Mouse (Mus musculus) adrenal gland, postnatal 4 days (tissue): ENCODE measurements at regions not wholly inside any gene's neighbourhood (a gene's known extent, or its start where the extent isn't known, plus 50 kb on each side); places are given as distances from the start of the nearest gene placed in this dataset.
A peak's percentile ranks its signal among the peaks of the same experiment; 100 is the strongest.

ENCODE experiments used
- DNase-seq, 2 experiments: peaks; one replicate each; pipeline ENCODE4 v3.0.0; 2021 to 2022; ENCODE audit warnings: low spot score in 2 of 2, mixed read lengths in 2 of 2

DNA sequence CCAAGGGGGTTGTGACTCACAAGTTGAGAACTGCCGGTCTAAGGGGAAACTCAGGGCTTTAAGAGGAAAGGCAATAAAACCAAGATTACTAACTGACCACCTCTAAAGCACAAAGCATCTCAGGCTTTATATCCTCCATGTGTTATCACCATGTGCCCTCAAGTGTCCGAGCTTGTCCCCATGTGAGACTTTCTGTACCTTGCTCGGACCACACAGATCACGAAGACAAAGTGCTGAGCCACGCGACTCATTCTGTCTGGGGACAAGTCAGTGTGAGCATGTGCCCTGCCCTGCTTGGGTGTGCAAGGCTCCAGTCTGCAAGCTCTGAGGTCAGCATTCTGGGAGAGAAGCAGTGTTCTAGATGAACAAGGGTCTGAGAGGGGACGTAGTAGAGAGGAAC lies 119.2 kb upstream of the Gm26657 start:
- DNase-seq: no peak

DNA sequence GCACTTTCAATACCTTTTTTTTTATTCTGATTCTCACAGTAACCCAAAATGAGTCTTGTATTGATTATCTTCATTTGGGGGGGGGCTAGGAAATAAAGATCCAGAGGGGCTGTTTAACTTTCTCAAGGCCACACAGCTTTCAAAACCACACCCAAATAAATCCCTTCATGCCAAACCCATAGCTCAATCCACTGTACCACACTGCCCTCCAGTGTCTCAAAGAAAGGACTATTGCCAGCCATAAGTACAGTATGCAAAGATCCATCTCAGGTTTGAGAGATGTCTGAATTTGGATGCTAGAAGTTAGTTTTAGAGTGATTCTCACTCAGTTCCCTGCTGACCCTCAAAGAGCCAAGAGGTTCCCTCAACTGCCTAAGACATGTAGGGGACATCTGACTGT lies 120.1 kb upstream of the Gm26657 start:
- DNase-seq: no peak

DNA sequence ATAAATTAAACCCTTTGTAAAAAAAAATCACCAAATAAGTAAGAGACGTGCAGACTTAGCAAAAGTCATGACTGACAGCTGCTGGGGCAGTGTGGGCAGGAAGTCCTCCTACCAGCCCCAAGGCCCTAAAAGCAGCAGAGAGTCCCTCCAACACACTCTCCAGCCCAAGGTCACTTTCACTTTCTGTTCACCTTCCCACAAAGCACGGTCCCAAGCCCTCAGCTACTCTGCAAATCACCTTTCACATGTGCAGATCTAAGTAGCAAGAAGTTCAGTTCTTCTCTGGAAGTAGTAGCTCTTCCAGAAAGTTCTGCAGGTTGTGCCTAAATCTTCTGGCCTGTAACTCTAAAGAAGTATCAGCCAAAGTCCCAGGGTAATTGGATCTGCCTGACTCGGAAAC lies 120.8 kb upstream of the Gm26657 start:
- no peak for DNase-seq

DNA sequence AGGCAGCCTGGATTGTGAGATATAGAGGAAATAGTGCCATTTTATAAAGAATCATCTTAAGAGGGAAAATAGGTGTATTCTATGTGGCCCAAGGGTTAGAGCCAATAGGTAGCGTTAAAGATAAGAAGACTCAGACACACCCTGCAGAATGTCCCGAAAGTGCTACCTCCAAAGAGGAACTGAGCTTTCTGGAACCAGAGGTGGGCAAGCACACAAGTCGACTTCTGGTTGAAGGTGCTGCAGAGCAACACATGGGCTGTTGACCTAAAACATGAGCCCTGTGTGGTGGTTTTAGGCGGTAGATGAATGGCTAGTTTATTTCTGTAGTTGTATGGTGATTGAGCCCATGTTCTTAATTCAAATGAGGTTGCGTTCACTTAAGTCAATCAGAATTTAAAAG lies 121.4 kb upstream of the Gm26657 start:
- no peak for DNase-seq

DNA sequence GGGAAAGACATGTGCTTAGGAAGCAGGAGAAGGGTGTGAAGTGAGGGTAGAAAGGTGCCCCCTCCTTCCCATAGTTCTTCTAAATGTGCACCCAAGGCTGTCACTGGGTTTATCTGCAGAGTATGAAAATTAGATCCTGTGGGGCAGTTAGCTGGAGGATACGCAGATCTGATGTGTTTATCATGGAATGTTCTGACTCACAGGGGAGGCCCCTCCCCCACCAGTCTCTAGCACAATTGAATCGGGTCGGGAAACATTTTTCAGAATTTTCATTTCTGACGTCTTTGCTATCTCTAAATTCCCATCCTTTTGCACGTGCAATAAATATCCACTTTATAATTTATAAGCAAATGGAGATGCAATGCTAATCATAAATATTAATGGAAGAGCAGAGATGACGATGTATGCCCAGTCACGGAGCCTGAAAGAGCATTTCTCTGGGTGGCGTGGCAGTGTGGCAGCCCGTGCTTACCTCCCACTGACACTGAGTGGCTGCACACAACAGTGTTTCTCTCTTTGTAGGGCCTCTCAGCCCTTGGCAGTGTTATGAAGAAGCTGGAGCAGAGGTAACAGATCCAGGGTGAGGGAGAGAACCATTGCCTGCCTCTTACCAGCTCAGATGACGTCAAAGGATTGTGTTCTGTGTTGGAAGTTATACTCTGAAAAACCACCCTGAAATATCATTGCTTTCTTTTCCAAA lies 122.1 kb upstream of the Gm26657 start:
- DNase-seq: no peak

DNA sequence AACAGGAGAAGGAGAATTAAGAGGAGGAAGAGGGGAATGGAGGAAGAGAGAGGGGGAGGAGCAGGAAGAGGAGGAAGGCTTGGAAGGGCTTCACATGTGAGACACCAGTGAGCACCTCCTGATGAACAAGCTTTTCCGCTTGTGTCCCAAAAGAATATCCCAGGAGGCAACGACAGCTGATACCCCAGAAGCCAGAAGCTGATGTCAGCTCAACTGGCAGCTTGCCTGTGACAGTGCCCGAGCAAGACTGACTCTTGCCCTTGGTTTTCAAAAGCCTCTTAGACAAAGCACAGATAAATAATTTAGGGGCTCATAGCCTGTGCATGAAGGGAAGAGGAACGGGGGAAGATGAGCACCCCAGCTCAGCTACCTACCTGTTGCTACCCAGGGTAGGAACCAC lies 127.5 kb upstream of the Gm26657 start:
- DNase-seq: no peak

DNA sequence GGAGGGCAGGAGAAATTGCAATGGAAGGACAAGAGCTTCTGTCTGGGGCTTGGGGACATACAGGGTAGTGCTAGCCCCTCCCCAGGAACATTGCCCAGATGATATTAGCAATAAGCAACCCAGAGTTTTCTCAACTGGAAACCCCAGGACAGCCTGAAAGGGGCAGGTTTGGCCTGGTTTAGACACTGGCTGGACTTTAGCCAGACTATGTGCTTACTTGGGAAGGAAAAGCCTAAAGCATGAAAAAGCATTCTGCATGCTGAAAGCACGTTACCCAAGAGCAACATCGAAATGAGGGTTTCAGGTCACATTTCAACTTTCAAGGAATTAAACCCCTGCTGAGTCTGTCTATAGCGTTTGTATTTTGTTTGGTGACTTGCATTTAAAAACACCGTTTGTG lies 128.1 kb upstream of the Gm26657 start:
- no peak for DNase-seq

DNA sequence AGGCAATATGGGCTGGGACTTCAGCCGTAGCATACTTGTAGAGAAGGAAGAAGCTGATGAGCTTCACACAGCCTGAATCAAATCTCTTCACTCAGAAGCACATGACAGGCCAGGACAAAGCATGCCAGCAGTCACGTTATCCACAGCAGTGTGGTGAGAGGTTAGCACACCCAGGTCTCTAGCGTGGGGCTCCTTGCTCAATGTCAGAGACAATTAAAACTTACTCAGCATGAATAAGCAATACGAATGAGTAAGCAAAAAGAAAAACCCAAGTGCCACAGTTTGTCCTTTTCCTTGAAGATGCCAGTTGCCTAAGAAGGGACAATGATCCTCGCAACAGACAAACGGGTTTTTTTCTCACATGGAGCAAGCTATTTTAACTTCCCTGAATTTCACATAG lies 129.6 kb upstream of the Gm26657 start:
- no peak for DNase-seq

DNA sequence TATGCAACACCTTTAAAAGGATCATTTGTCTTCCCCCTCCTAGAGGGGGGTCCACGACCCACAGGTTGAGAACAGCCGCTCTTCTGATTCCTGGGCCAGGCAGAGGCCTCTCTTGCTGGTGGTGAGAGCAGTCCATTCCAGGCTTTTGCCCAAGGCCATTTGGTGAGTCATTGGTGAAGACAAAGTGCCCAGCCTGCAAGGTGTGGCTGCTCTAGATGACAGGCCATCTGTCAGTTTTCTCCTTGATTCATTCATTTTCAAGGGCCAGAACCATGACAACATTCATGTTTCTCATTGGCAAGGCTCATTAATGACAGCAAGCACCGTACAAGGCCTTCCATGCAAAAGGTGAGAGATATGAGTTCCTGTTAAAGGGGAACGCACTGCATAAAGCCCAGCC lies 131.2 kb upstream of the Gm26657 start:
- peak in 1 of 2 experiments; percentile 26 for DNase-seq

DNA sequence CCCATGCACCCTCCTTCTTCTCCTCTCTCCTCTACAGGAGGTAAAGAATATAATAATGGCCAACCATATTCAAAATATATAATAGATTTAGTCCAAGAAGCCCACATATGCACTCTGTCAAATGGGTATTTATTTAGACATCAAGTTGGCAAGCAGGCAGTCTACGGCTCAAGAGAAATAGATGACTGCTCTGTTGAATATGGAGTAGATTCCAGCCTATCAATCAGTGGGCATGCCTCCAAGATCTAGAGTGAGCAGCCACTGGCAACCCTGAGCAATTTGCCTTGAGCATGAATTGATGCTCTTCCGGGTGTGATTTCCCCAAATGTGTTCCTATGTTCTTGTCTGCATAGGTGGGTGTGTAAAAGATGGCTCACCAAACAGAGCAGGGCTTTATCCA lies 141.5 kb upstream of the Gm26657 start:
- DNase-seq: no peak

DNA sequence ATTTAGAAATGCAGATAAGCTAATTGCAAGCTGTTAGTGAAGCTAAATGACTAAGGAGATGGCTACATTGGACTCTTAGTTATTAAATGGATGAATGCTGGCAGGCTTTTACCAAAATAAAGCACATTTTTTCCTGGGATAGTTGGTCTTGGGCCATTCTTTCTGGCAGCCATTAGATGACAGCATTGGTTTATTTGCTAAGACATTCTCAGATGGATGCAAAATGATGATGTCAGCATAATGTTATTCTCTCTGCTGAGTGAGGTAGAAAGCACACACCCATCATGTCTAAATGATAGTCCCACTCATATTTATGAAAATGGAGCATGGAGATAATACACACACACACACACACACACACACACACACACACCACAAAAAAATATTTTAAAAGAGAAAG lies 141.9 kb upstream of the Gm26657 start:
- DNase-seq: no peak

DNA sequence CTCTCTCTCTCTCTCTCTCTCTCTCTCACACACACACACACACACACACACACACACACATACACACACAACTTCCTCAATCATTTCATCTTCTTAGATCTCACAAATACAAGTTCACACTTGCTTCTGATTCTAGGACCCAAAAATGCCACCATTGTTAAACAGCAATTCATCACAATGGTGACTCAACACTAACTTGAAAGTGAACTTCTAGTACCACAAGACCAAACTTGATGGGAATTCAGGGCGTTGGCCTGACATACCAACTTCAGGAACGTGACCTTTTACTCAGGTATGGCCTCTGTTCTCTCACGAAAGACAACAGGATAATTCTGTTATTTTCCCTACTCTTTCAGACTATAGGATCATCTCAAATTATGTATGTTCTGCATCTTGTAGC lies 157.5 kb upstream of the Gm26657 start:
- DNase-seq: no peak

DNA sequence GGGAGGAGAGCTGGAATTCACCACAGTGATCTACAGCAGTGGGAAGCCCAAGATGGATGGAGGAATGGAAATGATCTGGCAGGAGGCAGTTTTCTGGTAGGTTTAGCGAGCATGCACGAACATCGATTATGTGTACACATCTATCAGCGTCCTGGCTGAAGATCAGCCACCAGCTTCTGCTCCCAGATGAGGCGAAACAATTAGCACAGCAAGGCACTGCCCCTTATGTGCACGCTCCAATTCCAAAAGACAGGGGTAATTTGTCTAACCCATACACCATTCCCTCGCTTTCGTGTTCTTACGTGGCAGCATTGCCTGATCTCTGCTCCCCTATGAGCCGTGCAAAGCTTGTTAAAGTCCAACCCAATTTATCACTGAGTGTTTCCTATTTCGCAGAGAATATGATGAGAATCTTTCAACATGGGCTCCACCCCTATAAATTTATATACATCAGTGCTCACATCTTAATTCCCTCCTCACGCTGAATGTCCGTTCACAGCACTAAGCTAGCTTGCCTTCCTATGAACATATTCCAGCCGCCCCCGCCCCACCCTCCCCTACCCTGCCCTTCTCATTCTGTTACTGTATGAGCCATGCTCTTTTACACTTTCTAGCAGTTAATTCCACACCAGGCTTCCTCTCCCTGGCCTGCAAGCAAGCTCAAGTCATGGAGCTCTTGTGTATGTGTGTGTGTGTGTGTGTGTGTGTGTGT lies 162.9 kb upstream of the Gm26657 start:
- no peak for DNase-seq

DNA sequence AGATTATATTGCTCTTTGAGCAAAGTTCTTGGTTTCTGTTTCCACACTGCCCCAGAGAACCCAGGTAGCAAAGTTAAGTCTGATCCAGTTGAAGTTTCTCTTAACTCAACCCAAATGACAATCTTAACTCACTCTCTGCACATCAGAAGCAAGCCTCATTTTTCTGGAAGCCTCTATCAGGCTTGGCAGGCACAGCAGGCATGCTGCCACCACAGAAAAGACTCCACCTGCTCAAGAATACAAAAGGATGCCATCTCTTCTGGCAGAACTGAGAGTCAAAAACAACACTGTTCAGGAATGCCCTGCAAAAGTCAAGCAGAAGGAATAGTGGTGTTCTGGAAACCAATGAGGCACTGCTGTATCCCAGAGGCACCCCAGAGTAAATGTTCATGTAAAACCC lies 187.7 kb upstream of the Gm26657 start:
- no peak for DNase-seq

DNA sequence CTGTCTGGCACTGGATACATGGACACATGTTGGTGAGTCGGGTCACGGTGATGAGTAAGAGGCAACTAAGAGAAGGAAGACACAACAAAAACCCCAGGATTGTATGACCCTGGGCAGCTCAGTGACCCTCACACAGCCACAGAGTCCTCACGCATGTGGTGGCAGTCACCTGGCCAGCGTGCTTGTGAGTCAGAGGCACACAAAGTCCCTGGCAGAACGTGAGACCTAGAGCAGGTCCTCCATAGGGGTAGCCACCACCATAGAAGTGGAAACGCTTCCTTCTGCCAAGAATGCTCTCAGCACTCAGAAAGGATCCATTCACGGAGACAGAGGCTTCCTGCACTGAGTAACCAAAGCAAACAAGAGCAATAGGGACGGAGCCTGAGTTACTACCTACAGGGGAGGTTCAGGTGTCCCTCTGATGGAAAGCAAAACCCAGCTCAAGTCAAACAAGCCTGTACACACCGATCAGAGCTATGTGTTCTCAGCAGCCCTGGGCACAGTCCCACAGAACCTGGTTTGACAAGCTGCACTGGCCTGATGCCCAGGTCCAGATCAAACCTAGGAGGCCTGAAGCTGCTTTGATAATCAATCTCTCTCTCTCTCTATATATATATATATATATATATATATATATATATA lies 206.4 kb upstream of the Gm26657 start:
- DNase-seq: no peak

DNA sequence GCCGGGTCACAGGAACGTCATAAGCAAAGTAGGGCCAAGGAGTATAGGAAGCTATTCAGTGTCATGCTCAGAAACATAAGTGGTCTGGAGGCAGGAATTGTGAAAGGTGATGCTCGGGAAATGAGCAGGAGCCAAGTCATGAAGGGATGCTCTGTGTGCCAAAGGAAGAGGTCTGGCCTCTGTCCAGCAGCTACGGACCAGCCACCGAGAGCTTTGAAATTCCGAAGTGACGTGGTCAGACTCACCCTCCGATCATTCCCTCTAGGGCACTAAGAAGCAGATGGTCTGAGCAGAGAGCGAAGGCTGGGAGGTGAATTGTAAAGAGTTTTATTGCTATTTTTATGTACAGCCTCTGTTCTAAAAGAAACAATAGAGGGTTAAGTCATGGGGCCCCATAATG lies 206.9 kb upstream of the Gm26657 start:
- DNase-seq: no peak

DNA sequence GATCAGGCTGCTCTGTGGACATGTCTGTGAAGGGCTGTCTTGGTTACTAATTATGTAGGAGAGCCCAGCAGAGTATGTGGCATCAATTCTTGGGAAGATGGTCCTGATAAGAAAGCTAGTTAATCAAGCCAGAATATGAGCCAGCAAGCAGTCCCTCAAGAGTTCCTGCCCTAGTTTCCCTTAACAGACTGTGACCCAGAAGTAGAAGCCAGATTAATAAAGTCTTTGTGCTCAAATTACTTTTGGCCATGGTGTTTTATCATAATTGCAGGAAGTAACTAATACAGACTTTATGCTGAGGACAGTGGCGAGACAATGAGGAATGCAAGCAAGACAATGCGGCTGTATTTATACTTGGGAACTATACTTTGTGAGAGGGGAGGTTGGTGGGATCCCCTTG lies 211.3 kb upstream of the Gm26657 start:
- no peak for DNase-seq

DNA sequence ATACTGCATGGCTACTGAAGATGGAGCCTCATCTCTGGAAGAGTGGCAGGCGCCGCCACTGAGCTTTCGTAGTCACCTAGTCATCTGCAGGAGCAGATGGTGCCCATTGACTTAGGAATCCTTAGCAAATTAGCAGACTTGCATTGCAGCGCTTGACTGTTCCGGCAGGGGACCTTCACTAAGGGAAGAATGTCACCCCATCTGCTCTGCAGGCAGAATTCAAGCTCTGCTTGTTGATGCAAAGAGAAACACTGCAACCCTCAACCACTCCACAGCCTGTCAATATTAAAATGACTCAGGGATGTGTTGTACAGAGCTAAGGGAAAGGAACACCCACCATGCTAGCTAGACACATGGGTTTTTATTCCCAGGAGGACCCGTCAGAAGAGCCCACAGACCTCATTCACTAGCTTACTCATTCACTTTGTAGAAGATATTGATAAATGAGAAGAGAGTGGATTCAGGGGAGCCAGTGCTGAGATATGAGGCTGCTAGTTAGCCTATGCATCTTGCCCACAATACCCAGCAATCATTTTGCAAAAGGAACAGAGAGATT lies 215.4 kb upstream of the Gm26657 start:
- no peak for DNase-seq

DNA sequence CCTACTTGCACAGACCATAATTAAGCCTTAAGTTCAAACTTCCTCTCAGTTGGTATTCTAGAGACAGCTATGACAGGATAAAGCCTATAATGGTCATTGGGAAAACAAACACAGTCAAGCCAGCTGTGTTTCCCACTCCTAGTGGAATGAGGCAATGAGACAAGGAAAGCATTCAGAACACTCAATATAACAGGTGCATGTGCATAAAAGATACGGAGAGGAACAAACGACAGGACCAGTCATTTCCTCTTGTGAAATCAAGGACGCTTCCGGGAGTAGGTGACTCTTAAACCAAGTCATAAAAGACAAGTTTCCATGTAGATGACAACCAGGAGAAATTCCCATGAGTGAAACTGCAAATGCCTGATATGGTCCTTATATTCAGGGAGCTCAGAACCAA lies 232.1 kb upstream of the Gm26657 start:
- DNase-seq: no peak

DNA sequence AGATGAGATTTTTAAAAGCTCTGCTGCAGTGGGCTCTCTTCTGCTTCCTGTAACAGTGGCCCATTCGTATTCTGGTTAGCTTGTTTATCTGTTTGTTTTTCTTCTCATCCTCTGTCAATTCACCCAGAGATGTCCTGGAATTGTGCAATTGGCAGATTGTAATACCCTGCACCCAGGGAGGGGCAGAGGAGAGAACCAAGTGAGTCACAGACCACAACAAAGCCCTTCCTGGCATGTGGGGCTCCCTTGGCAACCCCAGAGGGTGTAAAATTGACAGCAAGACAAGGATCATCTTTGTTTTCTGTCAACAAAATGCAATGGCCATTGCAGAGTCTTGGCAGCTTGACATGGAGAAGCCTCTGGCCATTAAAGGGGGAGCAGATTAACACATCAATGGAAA lies 233.1 kb upstream of the Gm26657 start:
- no peak for DNase-seq

DNA sequence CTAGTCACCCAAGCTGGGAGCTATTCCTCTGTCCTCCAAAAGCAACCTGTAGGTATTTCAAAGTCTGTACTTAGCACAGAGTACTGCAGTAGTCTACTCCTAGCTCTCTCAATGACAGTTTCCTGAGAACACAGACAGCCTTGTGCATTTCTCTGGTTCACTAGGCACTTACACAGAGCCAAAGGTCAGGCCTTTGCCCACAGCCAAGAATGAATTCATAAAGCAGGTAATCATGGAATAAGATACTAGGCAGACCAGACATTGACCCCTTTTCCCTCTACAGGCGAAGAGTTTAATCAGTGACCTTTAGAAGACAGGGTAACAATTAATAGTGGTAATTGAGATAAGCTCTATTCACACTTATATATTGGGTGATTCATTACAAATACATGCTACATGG lies 233.8 kb upstream of the Gm26657 start:
- no peak for DNase-seq

DNA sequence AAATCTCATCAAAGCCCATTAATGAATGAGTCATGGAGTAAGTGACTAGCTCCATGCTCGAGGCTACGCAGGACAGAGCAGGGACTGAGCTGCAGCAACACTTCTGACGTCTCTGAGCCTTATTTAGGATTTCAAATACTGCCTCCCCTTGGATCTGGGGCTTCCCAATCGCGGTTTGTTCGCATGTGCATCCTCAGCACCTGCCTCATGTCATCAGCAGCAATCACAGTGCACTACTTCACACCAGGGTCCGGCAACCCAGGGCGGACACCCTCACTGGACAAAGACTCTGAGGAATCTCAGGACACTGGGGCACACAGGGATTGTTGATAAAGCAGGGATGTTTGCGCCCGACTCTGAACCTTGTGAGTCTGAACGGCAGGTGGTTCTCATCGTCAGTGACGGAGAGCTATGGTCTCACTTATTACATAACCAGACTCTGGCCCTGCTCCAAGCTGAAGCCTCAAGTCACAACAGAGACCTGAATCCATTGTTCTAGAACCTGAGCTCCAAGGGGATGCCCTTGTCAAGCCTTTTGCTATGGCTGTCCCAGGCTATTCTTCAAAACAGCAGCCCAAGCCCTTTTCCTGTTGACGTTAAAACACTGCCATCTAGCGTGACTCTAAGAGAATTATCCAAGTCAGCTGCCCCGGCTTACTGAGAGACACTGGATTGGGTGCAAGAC lies 247.2 kb upstream of the Gm26657 start:
- peak in 1 of 2 experiments; percentile 10 for DNase-seq
